Mouse (Mus musculus): ENCODE data around the gene Hspb9.

Hspb9 gene

GRCm38 (mm10) chr11:100713735-100714533 lies at the start of gene Hspb9:
Gene Hspb9 (plus strand): TSS chr11:100713850.
- DNase-seq, result peak; percentile 76 to 86

GRCm38 (mm10) chr11:100671049-100671448 lies 42.6 kb upstream of the Hspb9 start:
- DNase-seq, result no peak

- no peak for DNase-seq
These were observed 41.7 kb upstream of the Hspb9 start for GRCm38 (mm10) chr11:100671956-100672355.

- DNase-seq, result peak in 1 of 2 experiments; percentile 40
These were observed 40.5 kb upstream of the Hspb9 start for GRCm38 (mm10) chr11:100673169-100673568.

DNA sequence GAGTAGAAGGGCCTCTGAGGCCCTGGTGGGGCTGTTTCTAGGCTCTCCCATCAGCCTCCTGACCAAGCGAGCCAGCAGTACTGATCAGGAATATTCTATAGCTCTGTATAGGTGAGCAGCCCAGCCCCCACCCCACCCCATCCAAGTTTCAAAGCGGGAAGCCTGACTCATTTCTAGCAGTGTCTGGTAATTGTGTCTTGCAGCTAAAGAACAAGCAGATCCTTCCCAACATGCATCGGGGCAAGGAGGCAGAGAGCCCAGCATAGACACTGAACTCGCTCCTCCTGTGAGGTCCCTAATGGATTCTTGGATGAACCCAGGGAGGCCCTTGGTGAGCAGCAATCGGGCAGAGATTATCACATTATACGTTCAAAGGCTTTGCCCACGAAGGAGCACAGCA lies 35.8 kb upstream of the Hspb9 start:
- no peak for DNase-seq

- DNase-seq, result no peak
These were observed 31.8 kb upstream of the Hspb9 start for GRCm38 (mm10) chr11:100681826-100682225.

DNA sequence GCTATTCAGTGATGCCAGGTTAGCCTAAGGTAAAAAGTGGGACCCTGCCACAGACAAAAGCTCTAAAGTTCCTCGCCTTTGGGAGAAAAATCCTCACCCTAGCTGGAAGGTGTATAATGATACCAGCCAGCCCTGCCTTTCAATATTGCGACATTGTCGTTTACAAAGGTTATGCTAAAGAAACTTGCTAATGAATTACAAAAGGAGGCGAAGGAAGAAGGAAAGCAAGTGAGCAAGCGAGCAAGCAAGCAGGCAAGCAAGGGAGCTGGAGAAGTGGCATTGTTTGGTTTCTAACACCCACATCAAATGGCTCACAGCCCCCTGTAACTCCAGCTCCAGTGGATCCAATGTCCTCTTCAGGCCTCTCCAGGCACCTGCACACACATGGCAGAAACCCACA lies 31.1 kb upstream of the Hspb9 start:
- DNase-seq, result no peak

- no peak for DNase-seq
These were observed 29.6 kb upstream of the Hspb9 start for GRCm38 (mm10) chr11:100684084-100684483.

GRCm38 (mm10) chr11:100685371-100685770 lies 28.3 kb upstream of the Hspb9 start:
- no peak for DNase-seq

DNA sequence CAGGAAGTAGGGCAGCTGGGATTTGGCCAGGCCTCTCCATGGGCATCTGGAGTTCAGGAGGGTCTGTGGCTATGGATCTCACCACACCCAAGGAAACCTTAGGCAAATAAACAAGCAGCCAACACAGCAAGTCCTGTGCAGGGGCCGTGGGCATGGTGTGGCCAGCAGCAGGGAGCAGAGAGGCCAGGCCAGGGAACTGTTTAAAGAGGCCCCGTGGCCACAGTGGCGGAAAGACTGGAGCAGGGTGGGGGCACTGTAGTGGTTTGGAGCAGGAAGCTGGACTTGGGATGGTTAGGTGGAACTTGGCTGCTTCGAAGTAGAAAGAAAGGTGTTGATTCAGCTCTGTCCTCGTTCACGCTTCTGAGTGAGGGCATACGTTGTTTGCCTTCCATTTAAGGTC lies 26.4 kb upstream of the Hspb9 start:
- no peak for DNase-seq

GRCm38 (mm10) chr11:100688443-100688842 lies 25.2 kb upstream of the Hspb9 start:
- DNase-seq, result no peak

GRCm38 (mm10) chr11:100690389-100690788 lies 23.3 kb upstream of the Hspb9 start:
- DNase-seq, result no peak

DNA sequence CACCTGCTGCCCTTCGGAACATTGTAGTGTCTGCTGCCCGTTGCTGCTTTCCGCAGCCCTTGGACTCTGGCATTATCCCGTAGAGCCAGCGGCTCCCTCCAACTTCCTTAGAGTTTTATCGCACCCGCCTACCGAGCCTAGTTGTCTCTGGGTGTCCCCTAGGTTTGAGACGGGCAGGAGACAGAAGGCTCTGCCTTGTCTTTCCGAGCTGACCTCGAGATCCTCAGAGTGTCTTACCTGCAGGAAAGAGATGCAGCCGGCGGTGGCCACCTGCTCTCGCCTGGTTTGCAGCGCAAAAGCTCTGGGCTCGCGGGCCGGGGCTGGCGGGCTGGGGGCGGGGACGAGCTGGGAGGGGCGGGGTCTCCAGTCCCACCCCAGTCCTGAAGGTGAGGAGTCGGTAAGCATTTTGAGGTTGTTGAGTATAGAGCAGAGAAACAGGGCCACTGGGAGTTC lies 21.5 kb upstream of the Hspb9 start, which contains the start of gene Zfp385c:
Gene Zfp385c, minus strand, starts transcription at position 292 of the 453 bp plus-strand sequence.
- peak; percentile 20 to 53 for DNase-seq

GRCm38 (mm10) chr11:100693154-100693553 lies 20.5 kb upstream of the Hspb9 start:
- no peak for DNase-seq

- DNase-seq, result peak; percentile 61 to 88
These were observed 18.7 kb upstream of the Hspb9 start for GRCm38 (mm10) chr11:100694926-100695325.

DNA sequence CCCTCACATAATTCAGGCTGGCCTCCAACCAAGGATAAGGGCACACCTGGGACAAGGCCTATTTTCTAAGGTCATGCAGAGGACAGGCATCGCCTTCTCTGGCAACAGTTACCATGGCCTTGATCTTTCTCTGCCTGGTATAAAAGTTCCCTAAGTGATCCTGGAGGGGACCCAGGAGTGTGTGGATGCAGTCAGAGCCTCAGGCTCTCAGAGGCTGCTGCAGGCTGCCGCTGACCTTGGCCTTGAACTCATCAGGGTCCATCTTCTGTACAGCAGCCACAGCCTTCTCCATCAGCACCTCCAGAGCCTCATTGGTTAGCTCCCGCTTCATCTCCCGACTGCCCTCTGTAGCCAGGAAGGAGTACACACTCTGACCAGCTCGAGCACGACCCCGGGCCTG lies 15.7 kb upstream of the Hspb9 start:
- DNase-seq, result no peak

DNA sequence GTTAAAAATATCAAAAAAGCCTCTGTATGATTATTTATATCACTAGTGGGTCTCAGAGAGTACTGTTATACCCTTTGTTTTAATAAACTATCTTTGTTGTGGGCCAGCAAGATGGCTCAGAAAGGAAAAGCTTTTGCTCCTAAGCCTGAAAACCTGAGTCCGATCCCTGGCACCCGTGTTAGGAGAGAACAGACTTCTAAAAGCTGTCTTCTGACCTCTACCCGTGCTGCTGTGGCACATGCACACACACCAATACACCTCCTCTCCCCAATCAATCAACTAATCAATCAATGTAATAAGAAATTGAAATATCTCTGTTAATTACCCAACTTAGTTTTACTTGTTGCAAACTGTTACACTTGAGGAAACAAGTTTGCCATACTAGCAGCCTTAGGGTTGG lies 12.9 kb upstream of the Hspb9 start:
- DNase-seq, result no peak

DNA sequence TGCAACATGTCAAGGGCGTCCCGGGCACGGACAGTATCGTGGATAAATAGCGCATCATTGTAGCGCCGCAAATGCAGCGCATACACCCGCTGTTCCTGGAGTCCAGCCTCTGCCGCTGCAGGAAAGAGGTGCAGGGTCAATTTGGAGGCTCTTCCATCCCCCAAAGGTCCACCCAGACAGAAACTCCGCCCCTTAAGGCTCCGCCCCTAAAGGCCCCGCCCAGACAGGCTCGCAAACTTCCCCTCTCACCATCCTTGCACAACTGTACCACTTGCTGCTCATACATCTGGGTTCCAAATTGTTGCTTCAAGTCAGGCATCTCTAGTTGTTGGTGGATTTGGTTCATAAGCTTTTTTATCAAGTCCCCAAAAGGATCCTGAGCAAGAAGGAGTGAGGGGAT lies 12.3 kb upstream of the Hspb9 start:
- peak; percentile 43 to 73 for DNase-seq

- peak; percentile 65 to 74 for DNase-seq
These were observed 11.4 kb upstream of the Hspb9 start for GRCm38 (mm10) chr11:100702081-100702851.

DNA sequence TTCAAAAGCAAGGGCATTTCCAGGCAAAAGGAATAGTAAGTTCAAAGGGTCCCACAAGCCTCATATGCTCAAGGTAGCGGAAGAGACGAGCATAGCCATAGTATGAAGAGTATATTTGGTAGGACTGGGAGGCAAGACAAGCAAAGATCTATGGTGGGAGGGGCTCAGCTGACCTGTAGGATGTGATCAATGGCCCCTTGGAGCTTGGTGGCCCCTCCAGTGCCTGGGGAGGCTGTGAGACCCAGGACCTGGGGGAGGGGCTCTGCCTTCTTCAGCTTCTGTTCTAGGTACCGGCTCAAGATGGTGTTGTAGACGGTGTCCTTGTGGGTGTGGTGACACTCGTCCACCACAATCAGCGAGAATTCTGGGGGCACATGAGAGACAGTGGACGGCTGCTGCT lies 10.7 kb upstream of the Hspb9 start:
- no peak for DNase-seq

DNA sequence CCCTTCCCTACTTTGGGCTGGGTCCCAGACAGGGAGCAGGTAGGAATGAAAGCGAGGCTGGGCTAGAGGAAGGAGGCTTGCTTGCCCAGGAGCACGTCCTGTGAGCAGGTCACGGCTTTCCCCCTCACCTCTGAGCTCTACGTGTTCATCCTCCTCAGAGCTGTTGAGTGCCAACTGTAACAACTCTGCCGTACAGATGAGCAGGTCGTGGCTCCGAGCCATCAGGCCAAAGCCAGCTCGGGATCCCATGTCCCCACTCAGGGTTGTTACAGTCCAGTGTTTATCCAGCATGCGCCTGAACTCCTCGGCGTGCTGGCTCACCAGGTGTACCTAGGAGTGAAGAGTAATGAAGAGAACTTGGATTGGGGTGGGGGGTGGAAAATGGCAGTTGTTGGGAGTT lies 10.3 kb upstream of the Hspb9 start:
- DNase-seq, result peak; percentile 74 to 75

DNA sequence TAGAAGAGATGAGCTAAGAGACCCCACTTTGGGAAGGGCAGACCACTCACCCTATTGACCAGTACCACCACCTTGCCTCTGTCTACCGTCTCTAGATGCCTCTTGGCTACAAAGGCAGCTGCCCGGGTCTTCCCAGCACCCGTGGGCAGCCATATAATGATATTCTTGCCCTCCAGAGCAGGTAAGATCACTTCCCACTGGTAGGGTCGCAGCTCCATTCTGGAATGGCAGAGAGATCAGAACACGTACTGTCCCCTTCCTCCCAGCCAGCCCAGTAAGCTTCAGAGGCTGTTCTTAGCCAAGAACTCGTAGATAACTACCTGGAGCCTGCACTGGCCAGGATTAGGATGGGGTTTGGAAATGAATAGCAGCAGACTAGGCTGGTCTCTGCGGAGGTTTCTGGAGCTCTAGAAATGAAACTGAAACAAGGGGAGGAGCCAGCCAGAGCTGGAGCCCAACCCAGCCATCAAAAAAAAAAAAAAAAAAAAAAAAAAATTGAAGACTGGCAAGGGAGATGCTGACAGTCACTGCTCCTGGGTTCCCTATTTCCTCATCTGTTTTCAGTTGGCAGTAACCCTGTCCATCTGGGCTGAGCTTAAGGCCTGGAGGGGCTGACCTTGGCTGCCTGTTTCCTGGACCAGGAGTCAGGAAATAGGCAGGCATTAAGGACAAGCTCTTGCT lies 9.7 kb upstream of the Hspb9 start, which contains the start of gene Dhx58:
Gene Dhx58, minus strand, starts transcription at position 421 of the 681 bp plus-strand sequence.
- peak in 1 of 2 experiments; percentile 36 for DNase-seq

DNA sequence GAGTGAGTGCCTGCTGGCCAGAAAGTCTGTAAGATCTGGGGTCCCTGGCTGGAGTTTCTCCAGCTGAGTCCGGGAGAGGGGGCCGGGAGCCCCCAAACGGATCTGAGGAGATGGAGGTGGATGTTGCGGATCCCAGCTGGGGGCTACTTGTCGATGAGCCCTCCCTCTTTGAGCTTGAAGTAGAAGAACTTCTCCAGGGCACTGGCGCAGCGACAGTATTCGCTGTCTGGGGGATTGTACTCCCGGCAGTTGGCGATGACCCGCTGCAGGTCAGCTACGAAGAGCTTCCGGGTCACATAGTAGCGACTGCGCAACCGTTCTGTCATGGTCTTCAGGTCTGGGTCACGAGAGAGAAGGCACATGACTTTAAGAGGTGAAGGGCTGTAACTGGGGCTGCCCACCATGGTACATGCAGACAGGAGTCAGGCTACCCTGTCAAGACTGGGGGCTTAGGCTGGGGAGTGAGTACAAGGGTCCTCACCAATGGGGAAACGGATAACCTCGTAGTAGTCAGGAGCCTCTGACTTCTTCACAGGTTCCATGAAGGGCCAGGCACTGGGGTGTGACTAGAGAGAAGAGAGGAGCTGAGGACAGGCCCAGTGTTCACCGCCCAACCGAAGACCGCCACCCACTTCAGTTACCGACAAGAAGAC lies 8.4 kb upstream of the Hspb9 start:
- DNase-seq, result no peak
